Mouse (Mus musculus): Measurements from ENCODE around the gene Gm28372. TPM values are rescaled to one million over a fixed set of nuclear protein-coding genes. Genes with fewer than 3 reads are reported as not detected.

Gene Gm28372
- polyA plus RNA-seq, 1 experiment = not detected

- Histone ChIP-seq H3K27ac (ENCODE audit: insufficient read depth, low read length) (peak within 1 kb of the TSS; percentile 94), H3K4me1 (ENCODE audit: control insufficient read depth, insufficient read depth, insufficient read length) (no peaks in the 10 kb centered on the region; the same call in 1 of the 2 replicates), H3K4me3 (ENCODE audit: extremely low read depth, insufficient read depth, insufficient read length) (peak within 1 kb of the TSS; percentile 95), H3K27me3 (ENCODE audit: control insufficient read depth, insufficient read depth, low read length) (no peaks in the 10 kb centered on the region), H3K36me3 (ENCODE audit: control insufficient read depth, insufficient read depth, low read length) (no peaks in the 10 kb centered on the region)
- under 1% methylated on average over 50 of the region's 50 CpGs for WGBS
- DNase-seq (ENCODE audit: low read depth in 1 of 2, low spot score in 2 of 2) = peak; percentile 66 to 90
- TF ChIP-seq CTCF (IDR thresholded peaks at IDR 0.05; ENCODE audit: extremely low read depth, insufficient read depth, insufficient read length, insufficient replicate concordance) (no peak), POLR2A (IDR thresholded peaks at IDR 0.05; ENCODE audit: low read depth, low read length) (peak; percentile 88)
Measured at GRCm38 (mm10) chr2:130449794-130450433, 44.9 kb downstream of the Gm28372 start, which contains the start of gene Ptpra. Ptpra (plus strand) TSS chr2:130450278.

GRCm38 (mm10) chr2:130450434-130450796 is 45.4 kb downstream of the Gm28372 start:
- H3K4me1 ChIP-seq (ENCODE audit: control insufficient read depth, insufficient read depth, insufficient read length) = no peaks in the 10 kb centered on the region; the same call in 1 of the 2 replicates
- H3K4me3 ChIP-seq (ENCODE audit: extremely low read depth, insufficient read depth, insufficient read length) = peak overlapping the region; percentile 95
- no peaks in the 10 kb centered on the region for H3K36me3 ChIP-seq (ENCODE audit: control insufficient read depth, insufficient read depth, low read length)
- WGBS = 1% methylated on average over 43 of the region's 47 CpGs
- H3K27ac ChIP-seq (ENCODE audit: insufficient read depth, low read length) = peak overlapping the region; percentile 94
- peak in 1 of 2 experiments; percentile 58 for DNase-seq (ENCODE audit: low read depth in 1 of 2, low spot score in 2 of 2)
- H3K27me3 ChIP-seq (ENCODE audit: control insufficient read depth, insufficient read depth, low read length) = no peaks in the 10 kb centered on the region
- TF ChIP-seq CTCF (IDR thresholded peaks at IDR 0.05; ENCODE audit: extremely low read depth, insufficient read depth, insufficient read length, insufficient replicate concordance) (no peak), POLR2A (IDR thresholded peaks at IDR 0.05; ENCODE audit: low read depth, low read length) (no peak)

- peak overlapping the region; percentile 21; the same call in 1 of the 2 replicates for H3K4me3 ChIP-seq (ENCODE audit: extremely low read depth, insufficient read depth, insufficient read length)
- H3K27me3 ChIP-seq (ENCODE audit: control insufficient read depth, insufficient read depth, low read length) = no peaks in the 10 kb centered on the region
- 71% methylated on average over 14 of the region's 14 CpGs for WGBS
- H3K27ac ChIP-seq (ENCODE audit: insufficient read depth, low read length) = no peak overlapping the region
- DNase-seq (ENCODE audit: low read depth in 1 of 2, low spot score in 2 of 2) = no peak
- no peak for TF ChIP-seq POLR2A (IDR thresholded peaks at IDR 0.05; ENCODE audit: low read depth, low read length)
- no peak for TF ChIP-seq CTCF (IDR thresholded peaks at IDR 0.05; ENCODE audit: extremely low read depth, insufficient read depth, insufficient read length, insufficient replicate concordance)
- H3K4me1 ChIP-seq (ENCODE audit: control insufficient read depth, insufficient read depth, insufficient read length) = no peaks in the 10 kb centered on the region; the same call in 1 of the 2 replicates
- H3K36me3 ChIP-seq (ENCODE audit: control insufficient read depth, insufficient read depth, low read length) = no peaks in the 10 kb centered on the region
Measured at GRCm38 (mm10) chr2:130451086-130451726, 46.2 kb downstream of the Gm28372 start.

- DNase-seq (ENCODE audit: low read depth in 1 of 2, low spot score in 2 of 2) = no peak
- TF ChIP-seq CTCF (IDR thresholded peaks at IDR 0.05; ENCODE audit: extremely low read depth, insufficient read depth, insufficient read length, insufficient replicate concordance) (no peak), POLR2A (IDR thresholded peaks at IDR 0.05; ENCODE audit: low read depth, low read length) (no peak)
- Histone ChIP-seq H3K4me3 (ENCODE audit: extremely low read depth, insufficient read depth, insufficient read length) (no peak overlapping the region), H3K27ac (ENCODE audit: insufficient read depth, low read length) (no peak overlapping the region), H3K4me1 (ENCODE audit: control insufficient read depth, insufficient read depth, insufficient read length) (no peaks in the 10 kb centered on the region; the same call in 1 of the 2 replicates), H3K27me3 (ENCODE audit: control insufficient read depth, insufficient read depth, low read length) (no peaks in the 10 kb centered on the region), H3K36me3 (ENCODE audit: control insufficient read depth, insufficient read depth, low read length) (no peaks in the 10 kb centered on the region)
- WGBS = 64% methylated on average over 3 of the region's 3 CpGs
Measured at GRCm38 (mm10) chr2:130451727-130452090, 46.7 kb downstream of the Gm28372 start.

- TF ChIP-seq CTCF (IDR thresholded peaks at IDR 0.05; ENCODE audit: extremely low read depth, insufficient read depth, insufficient read length, insufficient replicate concordance) (no peak), POLR2A (IDR thresholded peaks at IDR 0.05; ENCODE audit: low read depth, low read length) (no peak)
- no peak overlapping the region for H3K27ac ChIP-seq (ENCODE audit: insufficient read depth, low read length)
- no peaks in the 10 kb centered on the region for H3K27me3 ChIP-seq (ENCODE audit: control insufficient read depth, insufficient read depth, low read length)
- H3K4me3 ChIP-seq (ENCODE audit: extremely low read depth, insufficient read depth, insufficient read length) = no peak overlapping the region
- DNase-seq (ENCODE audit: low read depth in 1 of 2, low spot score in 2 of 2) = no peak
- H3K4me1 ChIP-seq (ENCODE audit: control insufficient read depth, insufficient read depth, insufficient read length) = no peaks in the 10 kb centered on the region; the same call in 1 of the 2 replicates
- no peaks in the 10 kb centered on the region for H3K36me3 ChIP-seq (ENCODE audit: control insufficient read depth, insufficient read depth, low read length)
- WGBS = 96% methylated on average over 2 of the region's 2 CpGs
Measured at GRCm38 (mm10) chr2:130452266-130452665, 47.2 kb downstream of the Gm28372 start.

- Histone ChIP-seq H3K4me1 (ENCODE audit: control insufficient read depth, insufficient read depth, insufficient read length) (no peaks in the 10 kb centered on the region; the same call in 1 of the 2 replicates), H3K27ac (ENCODE audit: insufficient read depth, low read length) (no peak overlapping the region), H3K27me3 (ENCODE audit: control insufficient read depth, insufficient read depth, low read length) (no peaks in the 10 kb centered on the region), H3K36me3 (ENCODE audit: control insufficient read depth, insufficient read depth, low read length) (no peaks in the 10 kb centered on the region), H3K4me3 (ENCODE audit: extremely low read depth, insufficient read depth, insufficient read length) (no peak overlapping the region)
- DNase-seq (ENCODE audit: low read depth in 1 of 2, low spot score in 2 of 2) = no peak
- TF ChIP-seq CTCF (IDR thresholded peaks at IDR 0.05; ENCODE audit: extremely low read depth, insufficient read depth, insufficient read length, insufficient replicate concordance) = no peak
- TF ChIP-seq POLR2A (IDR thresholded peaks at IDR 0.05; ENCODE audit: low read depth, low read length) = no peak
- WGBS = 88% methylated on average over 6 of the region's 6 CpGs
Measured at GRCm38 (mm10) chr2:130453421-130453820, 48.4 kb downstream of the Gm28372 start.
